Mouse (Mus musculus) fat pad, adult 2 months (tissue): Measurements from ENCODE around the gene Dennd4a.

ENCODE experiments used
- DNase-seq: peaks from one replicate; pipeline ENCODE4 v3.0.0-alpha.2; 2011; ENCODE audit warnings: low read depth, low spot score; ENCODE audit errors: extremely low read depth

Gene Dennd4a

GRCm38 (mm10) chr9:64790673-64791660, 20.2 kb upstream of the Dennd4a start:
- DNase-seq, result peak; percentile 51

- DNase-seq, result no peak
Measured at GRCm38 (mm10) chr9:64791676-64792075, 19.5 kb upstream of the Dennd4a start.

- DNase-seq, result no peak
Measured at GRCm38 (mm10) chr9:64792379-64793274, 18.5 kb upstream of the Dennd4a start.

GRCm38 (mm10) chr9:64793275-64793590, 17.9 kb upstream of the Dennd4a start:
- no peak for DNase-seq

GRCm38 (mm10) chr9:64793794-64794193, 17.3 kb upstream of the Dennd4a start:
- DNase-seq, result no peak

- DNase-seq, result no peak
Measured at GRCm38 (mm10) chr9:64794448-64795420, 16.4 kb upstream of the Dennd4a start.

- no peak for DNase-seq
Measured at GRCm38 (mm10) chr9:64795846-64796615, 15.1 kb upstream of the Dennd4a start.

- DNase-seq, result no peak
Measured at GRCm38 (mm10) chr9:64797392-64797791, 13.7 kb upstream of the Dennd4a start.

GRCm38 (mm10) chr9:64798099-64798498, 13.0 kb upstream of the Dennd4a start:
- DNase-seq, result no peak

- no peak for DNase-seq
Measured at GRCm38 (mm10) chr9:64798859-64799258, 12.3 kb upstream of the Dennd4a start.

GRCm38 (mm10) chr9:64799504-64799903, 11.6 kb upstream of the Dennd4a start:
- no peak for DNase-seq

- no peak for DNase-seq
Measured at GRCm38 (mm10) chr9:64802561-64802960, 8.6 kb upstream of the Dennd4a start.

GRCm38 (mm10) chr9:64803373-64804214, 7.5 kb upstream of the Dennd4a start:
- no peak for DNase-seq

GRCm38 (mm10) chr9:64805875-64806274, 5.3 kb upstream of the Dennd4a start:
- DNase-seq, result no peak

- DNase-seq, result no peak
Measured at GRCm38 (mm10) chr9:64806335-64807060, 4.6 kb upstream of the Dennd4a start.

- DNase-seq, result no peak
Measured at GRCm38 (mm10) chr9:64807061-64807808, 3.9 kb upstream of the Dennd4a start.

- DNase-seq, result no peak
Measured at GRCm38 (mm10) chr9:64809851-64810250, 1.3 kb upstream of the Dennd4a start.
